Mouse (Mus musculus) c-Kit-positive CD71-negative TER-119-negative erythroid progenitor cells, embryonic 14.5 days (primary cell): ENCODE measurements around the gene Bend7.

Experiments used
- DNase-seq: peaks from one replicate; pipeline ENCODE4 v3.0.0-alpha.2; 2013; ENCODE audit warnings: low read depth

The Bend7 gene

GRCm38 (mm10) chr2:4717769-4718661, at the start of gene Bend7:
TSS of gene Bend7 (plus strand) at chr2:4717831.
- DNase-seq = no peak

DNA sequence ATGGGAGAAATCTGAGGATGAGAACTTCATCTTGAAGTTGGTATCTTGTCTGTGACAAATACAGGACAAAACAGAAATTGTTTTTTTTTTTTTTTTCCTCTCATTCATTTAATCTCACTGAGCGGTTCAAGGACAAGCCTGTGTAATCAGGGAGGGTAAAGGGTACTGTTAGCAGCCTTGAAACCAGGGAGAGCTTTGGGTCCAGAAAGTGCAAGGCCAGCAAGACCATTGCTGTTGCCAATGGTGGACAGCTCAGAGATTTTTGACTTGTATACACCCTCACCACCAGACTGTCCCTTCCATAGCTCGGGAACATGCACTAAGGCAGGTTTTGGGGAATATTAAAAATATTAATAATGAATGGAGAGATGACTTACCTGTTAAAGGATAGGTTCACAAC, 49.0 kb upstream of the Bend7 start:
- DNase-seq = no peak

- no peak for DNase-seq
Observed at GRCm38 (mm10) chr2:4669701-4670100, 47.9 kb upstream of the Bend7 start.

- no peak for DNase-seq
Observed at GRCm38 (mm10) chr2:4671636-4672035, 46.0 kb upstream of the Bend7 start.

GRCm38 (mm10) chr2:4679886-4680285, 37.7 kb upstream of the Bend7 start:
- no peak for DNase-seq

DNA sequence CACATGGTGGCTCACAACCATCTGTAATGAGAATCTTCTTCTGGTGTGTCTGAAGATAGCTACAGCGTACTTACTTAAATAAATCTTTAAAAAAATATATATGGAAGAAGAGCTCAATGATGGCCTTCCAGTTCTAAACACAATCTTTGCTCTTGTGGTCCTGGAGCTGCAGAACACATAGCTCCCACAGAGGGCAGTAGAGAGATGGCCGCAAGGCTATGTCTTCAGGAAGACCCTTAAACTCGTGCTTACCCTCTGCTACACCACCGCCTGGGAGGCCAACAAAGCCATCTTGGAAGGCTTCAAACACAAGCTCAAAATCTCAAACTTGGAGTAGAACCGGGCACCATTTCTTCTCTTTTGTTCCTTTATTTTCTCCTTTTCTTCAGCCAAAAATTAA, 6.4 kb upstream of the Bend7 start:
- DNase-seq = no peak

DNA sequence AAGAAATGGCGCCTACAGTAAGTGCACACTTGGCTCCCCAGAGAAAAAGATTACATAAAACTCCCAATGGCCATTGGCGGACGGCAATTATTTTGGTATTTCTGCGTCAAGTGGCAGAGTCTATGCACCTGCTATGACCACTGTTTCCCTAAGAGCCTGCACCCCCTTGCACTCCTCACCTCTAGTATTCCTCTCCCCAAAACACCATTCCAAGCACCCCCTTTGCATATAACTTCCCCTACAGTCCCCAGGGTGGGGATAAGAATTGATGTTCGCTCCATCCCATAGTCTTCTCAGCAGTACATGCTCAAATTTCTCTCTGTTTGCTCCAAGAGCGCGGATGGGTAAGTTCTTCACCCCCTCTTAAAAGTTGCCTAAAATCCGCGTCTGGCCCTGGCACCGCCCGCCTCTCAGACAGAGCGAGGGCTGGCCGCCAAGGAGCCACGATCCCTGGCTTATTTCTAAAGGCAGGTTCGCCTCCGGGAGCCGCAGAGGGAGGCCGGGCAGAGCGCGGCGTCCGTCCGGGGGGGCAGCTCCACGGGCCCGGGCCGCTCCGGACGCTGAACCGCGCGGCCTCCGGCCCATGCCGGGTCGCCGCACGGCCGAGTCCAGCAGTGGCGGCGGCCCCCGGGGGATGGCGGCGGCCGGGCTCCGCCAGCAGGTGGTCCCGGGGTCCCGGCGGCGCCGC, 406 bp upstream of the Bend7 start:
- DNase-seq = no peak

DNA sequence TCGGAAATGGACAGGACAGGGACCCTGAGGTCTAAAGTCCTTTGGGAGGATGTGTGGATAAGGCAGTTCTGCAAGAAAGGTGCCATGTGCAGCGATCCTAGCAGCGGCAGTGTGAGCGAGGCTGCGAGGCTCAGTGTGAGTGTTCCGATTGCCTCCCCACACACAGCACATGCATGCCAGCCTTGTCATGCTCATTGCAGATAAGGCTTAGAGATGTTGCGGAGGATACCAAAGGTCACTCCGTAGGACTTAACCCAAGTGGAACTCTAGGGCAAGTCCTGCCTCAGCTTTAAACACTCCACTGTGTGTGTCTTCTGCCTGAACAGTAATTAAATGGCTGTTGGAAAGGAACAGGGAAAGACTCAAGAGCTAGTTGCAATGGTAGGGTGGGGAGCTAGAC, 5.5 kb downstream of the Bend7 start:
- no peak for DNase-seq

- DNase-seq = no peak
Observed at GRCm38 (mm10) chr2:4730161-4730560, 12.5 kb downstream of the Bend7 start.

- DNase-seq = no peak
Observed at GRCm38 (mm10) chr2:4733971-4734370, 16.3 kb downstream of the Bend7 start.

DNA sequence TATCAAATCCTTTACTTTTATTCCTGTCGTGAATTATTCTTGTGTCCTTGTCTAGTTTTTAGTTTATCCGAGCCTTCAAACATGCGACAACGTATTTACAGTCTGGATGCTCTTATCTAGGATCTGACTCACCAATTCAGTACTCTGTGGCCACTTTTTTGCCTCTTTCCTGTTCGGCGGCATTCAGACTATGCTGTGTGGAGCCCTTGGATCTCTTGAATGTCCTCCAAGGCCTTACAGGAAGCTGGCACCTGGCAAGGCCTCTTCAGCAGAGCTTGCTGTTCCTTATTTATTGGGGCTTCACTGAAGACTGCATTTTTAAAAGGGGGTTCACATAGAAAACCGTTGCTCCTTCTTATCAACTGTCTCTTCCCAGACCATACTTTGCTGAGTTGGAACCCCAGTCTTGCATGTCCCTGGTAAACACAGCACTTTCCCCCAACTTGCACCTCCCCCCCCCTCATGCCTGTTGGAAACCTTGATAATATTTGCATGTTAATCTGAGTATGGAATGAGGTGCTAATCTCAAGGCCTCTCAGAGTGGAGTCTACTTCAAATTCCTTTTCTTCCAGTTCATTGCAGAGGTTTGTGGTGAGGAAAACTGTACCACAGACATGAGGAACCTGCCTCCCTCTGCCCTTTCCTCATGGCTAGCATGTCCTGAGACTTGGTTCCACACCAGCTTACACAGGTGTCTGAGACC, 18.6 kb downstream of the Bend7 start:
- no peak for DNase-seq

- no peak for DNase-seq
Observed at GRCm38 (mm10) chr2:4736798-4737155, 19.1 kb downstream of the Bend7 start.

GRCm38 (mm10) chr2:4751918-4752317, 34.3 kb downstream of the Bend7 start:
- DNase-seq = no peak

DNA sequence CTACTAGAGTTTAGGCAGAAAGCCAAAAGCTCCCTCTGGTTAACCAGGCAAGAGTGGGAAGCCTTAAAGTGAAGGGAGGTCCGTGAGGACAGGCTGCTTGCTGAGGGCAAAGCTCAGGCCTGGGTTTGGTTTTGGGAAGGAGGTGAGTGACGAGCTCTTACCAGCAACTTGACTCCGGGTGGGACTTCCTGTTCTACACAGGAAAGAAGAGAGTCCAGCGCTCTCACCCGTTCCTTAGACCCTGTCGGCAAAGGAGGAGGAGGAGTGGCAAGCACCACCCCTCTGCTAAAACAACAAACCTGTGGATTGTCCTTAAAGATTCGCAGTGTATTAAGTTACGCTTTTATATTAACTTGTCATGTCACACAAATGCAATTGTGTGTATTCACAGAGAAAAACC, 38.1 kb downstream of the Bend7 start:
- DNase-seq = no peak

GRCm38 (mm10) chr2:4757218-4757617, 39.6 kb downstream of the Bend7 start:
- no peak for DNase-seq

DNA sequence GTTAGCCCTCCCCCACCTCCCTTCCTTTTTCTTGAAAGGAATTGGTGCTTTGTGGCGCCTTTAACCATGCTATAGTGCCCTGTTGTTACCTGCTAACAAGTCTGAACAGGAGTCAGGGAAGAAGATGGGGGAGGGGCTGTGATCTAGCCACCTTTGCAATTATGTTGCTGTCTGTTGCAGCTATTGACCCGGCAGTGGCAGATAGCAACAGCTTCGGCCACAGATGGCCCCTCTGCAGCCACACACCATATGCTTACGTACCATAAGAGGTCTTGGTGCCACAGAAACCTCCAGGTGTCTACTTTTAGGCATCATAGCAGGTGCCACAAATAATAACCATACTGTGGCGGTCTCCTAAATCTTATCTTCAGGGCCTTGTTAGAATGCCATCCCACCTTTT, 43.1 kb downstream of the Bend7 start:
- DNase-seq = no peak

DNA sequence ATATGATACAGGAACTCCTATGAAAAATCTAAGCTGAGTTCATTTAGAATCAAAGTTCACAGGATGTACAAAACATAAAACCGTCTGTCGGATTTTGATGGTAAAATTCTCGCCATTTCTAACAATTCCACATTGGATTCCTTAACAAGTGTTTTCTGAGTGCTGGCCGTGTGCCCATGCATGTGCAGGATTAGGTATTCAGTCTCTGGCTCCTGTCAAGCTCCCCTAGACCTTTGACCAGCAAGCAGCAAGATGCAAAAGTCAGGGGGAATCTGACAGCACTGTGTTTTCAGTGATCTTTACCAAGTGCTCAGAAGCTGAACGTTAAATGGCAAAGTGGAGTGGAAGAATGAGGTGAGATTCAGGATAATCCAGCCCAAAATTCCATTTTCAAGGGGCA, 44.3 kb downstream of the Bend7 start:
- DNase-seq = no peak

- DNase-seq = no peak
Observed at GRCm38 (mm10) chr2:4764071-4764470, 46.4 kb downstream of the Bend7 start.

DNA sequence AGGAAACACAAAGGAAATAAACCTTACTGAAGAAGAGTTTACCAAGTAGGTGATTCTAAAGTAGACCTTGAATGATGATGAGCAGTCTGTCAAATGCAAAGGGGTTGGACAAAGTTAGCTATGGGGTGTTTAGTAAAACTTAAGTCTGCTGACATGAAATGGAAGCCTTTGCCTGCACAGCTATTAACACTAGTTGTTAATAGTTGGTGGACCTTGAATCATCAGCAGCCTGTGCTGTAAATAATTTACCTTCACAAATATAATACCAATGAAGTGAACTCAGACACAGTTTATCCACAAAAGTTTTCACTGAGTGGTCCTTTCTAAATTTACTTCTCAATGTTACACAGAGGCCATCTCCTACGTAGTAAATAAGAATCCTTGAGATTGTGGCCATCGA, 52.7 kb downstream of the Bend7 start:
- no peak for DNase-seq

GRCm38 (mm10) chr2:4773911-4774310, 56.3 kb downstream of the Bend7 start:
- DNase-seq = no peak

DNA sequence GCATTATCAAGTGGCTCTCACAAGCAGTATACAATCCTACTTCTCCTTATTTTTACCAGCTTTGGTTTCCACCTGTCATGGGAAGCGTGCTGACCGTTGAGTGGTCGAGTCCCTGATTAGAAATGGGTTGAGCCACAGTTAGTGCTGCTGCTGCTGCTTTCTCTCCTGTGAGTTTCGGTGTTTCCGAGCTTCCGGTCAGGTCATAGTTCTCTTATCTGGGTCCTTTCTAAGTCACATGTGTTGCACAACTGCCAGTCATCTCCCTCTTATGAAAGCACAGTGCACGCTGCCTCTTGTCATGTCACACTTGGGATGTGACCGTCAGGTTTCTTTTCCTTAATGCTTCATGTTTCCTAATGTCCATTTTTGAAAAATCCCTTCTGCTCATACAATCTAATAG, 59.7 kb downstream of the Bend7 start:
- no peak for DNase-seq

DNA sequence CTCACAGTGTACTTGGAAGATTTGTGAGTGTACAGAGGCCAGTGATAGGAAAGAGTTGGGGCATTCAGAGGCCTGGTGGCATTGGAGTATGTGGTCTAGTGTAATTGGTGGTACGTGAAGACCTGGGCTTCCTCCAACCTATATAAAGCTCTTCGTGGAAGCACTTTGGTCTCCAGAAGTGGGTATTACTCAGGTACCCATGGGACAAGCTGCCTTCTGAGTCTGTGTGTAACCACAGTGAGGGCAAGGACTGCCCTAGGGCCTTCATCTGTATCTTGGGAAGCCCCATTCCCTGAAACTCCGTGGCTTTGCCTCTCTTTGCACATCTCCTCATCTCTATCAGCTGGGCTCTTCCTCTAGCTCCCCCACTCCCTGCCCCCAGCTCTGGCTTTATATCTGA, 64.0 kb downstream of the Bend7 start:
- DNase-seq = no peak

DNA sequence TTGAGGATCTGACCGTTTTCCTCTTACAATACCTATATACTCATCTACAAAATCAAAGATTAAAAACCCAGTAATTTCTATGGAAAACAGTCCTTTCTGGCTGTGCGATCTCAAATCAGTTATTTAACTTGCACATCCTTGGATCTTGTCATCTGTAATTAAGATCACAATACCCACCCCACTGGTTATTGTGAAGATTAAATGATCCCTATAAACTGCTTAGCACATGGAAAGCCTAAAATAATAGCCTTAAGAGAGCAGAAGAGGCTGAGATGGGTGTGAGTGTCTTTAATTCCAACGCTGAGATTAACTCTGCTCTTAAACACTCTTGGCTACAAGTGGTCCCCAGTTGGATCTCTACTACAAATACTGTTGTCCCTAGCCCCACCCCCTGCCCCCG, 64.8 kb downstream of the Bend7 start:
- DNase-seq = no peak
